Mouse (Mus musculus) kidney, postnatal 0 days (tissue): ENCODE results near the gene Npr3. TPM values are rescaled to one million over a fixed set of nuclear protein-coding genes. Genes with fewer than 3 reads are reported as not detected.
A peak's percentile ranks its signal among the peaks of the same experiment; 100 is the strongest.

ENCODE experiments used
- ATAC-seq: fragments of 200-750 bp; cut with Nextera tagmentation; replicated peaks from 2 replicates; pipeline ENCODE4 v1.8.0; 2017; ENCODE audit warnings: low read depth, moderate number of reproducible peaks, moderate TSS enrichment, moderate library complexity; ENCODE audit not compliant: low FRiP score
- DNase-seq: peaks from one replicate; pipeline ENCODE4 v3.0.0-alpha.2; 2016; ENCODE audit warnings: low spot score
- H3K27ac ChIP-seq: fragments of 300-500 bp; sonication (generic); 2 replicates; pipeline ENCODE4 v1.5.1; 2014; ENCODE audit warnings: mild to moderate bottlenecking
- H3K27me3 ChIP-seq: fragments of 300-500 bp; sonication (generic); 2 replicates; pipeline ENCODE4 v1.6.1; 2014; ENCODE audit warnings: low read length, mixed read lengths; ENCODE audit not compliant: insufficient read depth
- H3K36me3 ChIP-seq: fragments of 300-500 bp; sonication (generic); 2 replicates; pipeline ENCODE4 v1.6.1; 2014; ENCODE audit warnings: low read length, mixed read lengths; ENCODE audit not compliant: insufficient read depth
- H3K4me1 ChIP-seq: fragments of 300-500 bp; sonication (generic); replicated peaks from 2 replicates; pipeline ENCODE4 v1.6.1; 2014; ENCODE audit warnings: antibody characterized with exemption, low read length, mixed read lengths; ENCODE audit not compliant: insufficient read depth
- H3K4me2 ChIP-seq: fragments of 300-500 bp; sonication (generic); 2 replicates; pipeline ENCODE4 v1.6.1; 2014; ENCODE audit warnings: mild to moderate bottlenecking, low read length, moderate library complexity, mixed read lengths
- H3K4me3 ChIP-seq: fragments of 300-500 bp; sonication (generic); replicated peaks from 2 replicates; pipeline ENCODE4 v1.5.1; 2014; ENCODE audit warnings: low read depth, low read length
- H3K9ac ChIP-seq: fragments of 300-500 bp; sonication (generic); 2 replicates; pipeline ENCODE4 v1.6.1; 2014; ENCODE audit warnings: low read depth, low read length
- H3K9me3 ChIP-seq: fragments of 300-500 bp; sonication (generic); replicated peaks from 2 replicates; pipeline ENCODE4 v1.6.1; 2016; ENCODE audit warnings: low read length, inconsistent platforms, mixed read lengths
- CTCF ChIP-seq: IDR thresholded peaks from 2 replicates; pipeline ENCODE4 v1.5.1; 2016; ENCODE audit warnings: antibody characterized with exemption, low read depth, mild to moderate bottlenecking, moderate library complexity
- WGBS: fragments of 180-500 bp; shearing (Covaris S2); extraction: QIAGEN DNeasy Blood & Tissue Kit; methylation state at CpG from one replicate; pipeline ENCODE4 v1.1.7; 2014; 5-methylcytosine and 5-hydroxymethylcytosine counted together
- polyA plus RNA-seq: library from polyadenylated mRNA; unstranded; fragments of >200 nt; fragmentation: Nextera tagmentation; extraction: Ambion mirVana; gene quantifications from 2 replicates; pipeline ENCODE4 v1.2.1, GENCODE M21; 2015

Gene Npr3
- polyA plus RNA-seq, 1 experiment from 2014 or later: 4.8 TPM

GRCm38 (mm10) chr15:11863540-11863818, 43.6 kb downstream of the Npr3 start:
- no peak overlapping the region for H3K27ac ChIP-seq
- ATAC-seq (no peak), DNase-seq (no peak)
- H3K4me1 ChIP-seq: no peaks in the 10 kb centered on the region
- no peak overlapping the region for H3K4me3 ChIP-seq
- H3K9me3 ChIP-seq: no peaks in the 10 kb centered on the region
- H3K36me3 ChIP-seq: no peaks in the 10 kb centered on the region
- no peak overlapping the region for H3K9ac ChIP-seq
- WGBS: 78% methylated on average over 6 of the region's 6 CpGs
- no peaks in the 10 kb centered on the region for H3K27me3 ChIP-seq
- no peak overlapping the region for H3K4me2 ChIP-seq
- TF ChIP-seq CTCF: no peak

DNA sequence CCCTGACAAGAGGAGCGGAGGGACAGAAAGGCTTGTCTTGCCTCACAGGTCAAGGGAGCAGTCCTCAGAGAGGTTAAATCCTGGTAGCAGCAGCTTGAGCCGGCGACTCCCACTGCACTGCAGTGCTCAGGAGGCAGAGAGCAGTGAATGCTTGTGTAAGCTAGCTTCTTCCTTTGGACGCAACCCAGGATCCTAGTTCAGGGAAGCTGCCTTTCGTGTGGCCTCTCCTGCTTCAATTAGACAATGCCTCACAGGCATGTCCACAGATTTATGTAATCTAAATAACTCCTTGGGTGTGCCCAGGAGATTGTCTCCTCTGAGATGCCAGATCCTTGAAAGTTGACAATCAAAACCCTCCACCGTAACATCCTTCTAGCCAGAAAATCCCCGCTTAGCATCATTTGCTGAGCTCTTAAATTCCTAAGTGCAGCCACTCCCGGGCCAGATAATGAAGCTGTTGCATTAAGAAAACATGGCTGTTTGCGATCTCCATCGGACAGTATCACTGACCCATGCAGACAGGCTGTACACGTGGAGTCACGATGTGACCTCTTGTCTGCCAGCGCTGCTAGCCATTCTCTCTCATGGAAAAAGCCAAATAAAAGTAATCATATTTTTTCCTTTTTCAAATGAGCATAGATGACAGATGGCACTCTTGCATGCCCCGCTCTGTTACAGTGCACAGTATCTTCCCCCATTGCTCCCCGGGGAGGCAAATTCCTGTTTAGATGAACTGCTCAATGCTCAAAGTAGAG, 44.1 kb downstream of the Npr3 start:
- Histone ChIP-seq H3K36me3 (no peaks in the 10 kb centered on the region), H3K9me3 (no peaks in the 10 kb centered on the region), H3K4me1 (no peaks in the 10 kb centered on the region), H3K27me3 (no peaks in the 10 kb centered on the region), H3K27ac (peak overlapping the region; percentile 48; the same call in 1 of the 2 replicates), H3K9ac (no peak overlapping the region), H3K4me3 (no peak overlapping the region), H3K4me2 (no peak overlapping the region)
- WGBS: 41% methylated on average over 15 of the region's 15 CpGs
- no peak for TF ChIP-seq CTCF
- DNase-seq: peak; percentile 23
- no peak; the same call in 1 of the 2 replicates for ATAC-seq

- no peaks in the 10 kb centered on the region for H3K36me3 ChIP-seq
- no peaks in the 10 kb centered on the region for H3K4me1 ChIP-seq
- ATAC-seq: no peak
- H3K4me3 ChIP-seq: no peak overlapping the region
- 82% methylated on average over 7 of the region's 7 CpGs for WGBS
- no peak for TF ChIP-seq CTCF
- no peaks in the 10 kb centered on the region for H3K27me3 ChIP-seq
- H3K9me3 ChIP-seq: no peaks in the 10 kb centered on the region
- DNase-seq: no peak
- no peak overlapping the region for H3K9ac ChIP-seq
- no peak overlapping the region for H3K4me2 ChIP-seq
- H3K27ac ChIP-seq: peak overlapping the region; percentile 48; the same call in 1 of the 2 replicates
Observed at GRCm38 (mm10) chr15:11862253-11862652, 44.8 kb downstream of the Npr3 start.

DNA sequence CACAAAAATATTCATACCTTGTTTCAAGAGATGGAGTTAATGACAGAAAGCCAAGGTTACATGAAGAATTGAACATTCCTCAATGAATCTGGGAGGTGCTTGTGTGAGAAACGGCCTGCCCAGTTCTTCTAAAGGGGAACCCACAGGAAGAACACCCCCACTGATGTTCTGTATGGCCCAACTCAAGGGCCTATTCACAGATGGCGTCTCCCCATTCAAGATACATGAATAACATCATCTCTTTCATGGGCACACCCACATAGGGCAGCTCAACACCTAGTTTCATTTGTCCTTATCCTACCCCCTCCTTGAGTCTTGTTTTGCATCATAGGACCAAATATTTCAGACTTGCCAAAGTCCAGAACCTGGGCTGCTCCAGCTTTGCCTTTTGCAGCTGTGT, 46.8 kb downstream of the Npr3 start:
- Histone ChIP-seq H3K4me1 (no peaks in the 10 kb centered on the region), H3K4me2 (no peak overlapping the region), H3K9me3 (no peaks in the 10 kb centered on the region), H3K27ac (no peak overlapping the region), H3K27me3 (no peaks in the 10 kb centered on the region), H3K4me3 (no peak overlapping the region), H3K9ac (no peak overlapping the region), H3K36me3 (no peaks in the 10 kb centered on the region)
- no peak for TF ChIP-seq CTCF
- ATAC-seq (no peak), DNase-seq (no peak)
- 74% methylated on average over 2 of the region's 2 CpGs for WGBS

GRCm38 (mm10) chr15:11859829-11860228, 47.3 kb downstream of the Npr3 start:
- Histone ChIP-seq H3K27me3 (no peaks in the 10 kb centered on the region), H3K4me1 (no peaks in the 10 kb centered on the region), H3K4me2 (no peak overlapping the region), H3K9me3 (no peaks in the 10 kb centered on the region), H3K27ac (no peak overlapping the region), H3K9ac (no peak overlapping the region), H3K4me3 (no peak overlapping the region), H3K36me3 (no peaks in the 10 kb centered on the region)
- 93% methylated on average over 3 of the region's 3 CpGs for WGBS
- ATAC-seq (no peak), DNase-seq (no peak)
- no peak for TF ChIP-seq CTCF

- ATAC-seq (no peak), DNase-seq (no peak)
- no peaks in the 10 kb centered on the region for H3K4me1 ChIP-seq
- no peak overlapping the region for H3K4me3 ChIP-seq
- no peak overlapping the region for H3K9ac ChIP-seq
- H3K27ac ChIP-seq: no peak overlapping the region
- no peak for TF ChIP-seq CTCF
- no peaks in the 10 kb centered on the region for H3K9me3 ChIP-seq
- 92% methylated on average over 6 of the region's 6 CpGs for WGBS
- H3K4me2 ChIP-seq: no peak overlapping the region
- no peaks in the 10 kb centered on the region for H3K36me3 ChIP-seq
- H3K27me3 ChIP-seq: no peaks in the 10 kb centered on the region
Observed at GRCm38 (mm10) chr15:11858411-11858810, 48.7 kb downstream of the Npr3 start.
